Mouse (Mus musculus) lung, embryonic 16.5 days (tissue): ENCODE measurements around the gene Lrrc8b. TPM values are rescaled to one million over a fixed set of nuclear protein-coding genes. Genes with fewer than 3 reads are reported as not detected.
A peak's percentile ranks its signal among the peaks of the same experiment; 100 is the strongest.

ENCODE experiments used
- ATAC-seq: fragments of 200-750 bp; cut with Nextera tagmentation; 2 replicates; pipeline ENCODE4 v1.8.0; 2017; ENCODE audit warnings: low read depth, mild to moderate bottlenecking, moderate library complexity
- H3K27ac ChIP-seq: fragments of 300-500 bp; sonication (generic); 2 replicates; pipeline ENCODE4 v1.5.1; 2014; ENCODE audit warnings: mild to moderate bottlenecking, control low read depth, low read length
- H3K27me3 ChIP-seq: fragments of 300-500 bp; sonication (generic); 2 replicates; pipeline ENCODE4 v1.6.1; 2014; ENCODE audit warnings: low read depth, low read length, mixed read lengths; ENCODE audit not compliant: control insufficient read depth, insufficient read depth
- H3K36me3 ChIP-seq: fragments of 300-500 bp; sonication (generic); 2 replicates; pipeline ENCODE4 v1.6.1; 2014; ENCODE audit warnings: low read length; ENCODE audit not compliant: control insufficient read depth, insufficient read depth
- H3K4me1 ChIP-seq: fragments of 300-500 bp; sonication (generic); replicated peaks from 2 replicates; pipeline ENCODE4 v1.6.1; 2014; ENCODE audit warnings: low read length, mixed read lengths; ENCODE audit not compliant: control insufficient read depth, insufficient read depth
- H3K4me2 ChIP-seq: fragments of 300-500 bp; sonication (generic); 2 replicates; pipeline ENCODE4 v1.6.1; 2014; ENCODE audit warnings: low read depth, low read length, control low read depth
- H3K4me3 ChIP-seq: fragments of 300-500 bp; sonication (generic); 2 replicates; pipeline ENCODE4 v1.5.1; 2014; ENCODE audit warnings: mild to moderate bottlenecking, low read length, control low read depth
- H3K9ac ChIP-seq: fragments of 300-500 bp; sonication (generic); 2 replicates; pipeline ENCODE4 v1.6.1; 2014; ENCODE audit warnings: low read length, control low read depth
- H3K9me3 ChIP-seq: fragments of 300-500 bp; sonication (generic); 2 replicates; pipeline ENCODE4 v1.6.1; 2016; ENCODE audit warnings: low read length; ENCODE audit not compliant: control insufficient read depth
- WGBS: fragments of 180-500 bp; shearing (Covaris S2); extraction: QIAGEN DNeasy Blood & Tissue Kit; methylation state at CpG from one replicate; pipeline ENCODE4 v1.1.7; 2014; 5-methylcytosine and 5-hydroxymethylcytosine counted together
- polyA plus RNA-seq: library from polyadenylated mRNA; unstranded; fragments of >200 nt; fragmentation: Nextera tagmentation; extraction: Ambion mirVana; gene quantifications from 2 replicates; pipeline ENCODE4 v1.2.1, GENCODE M21; 2015

Gene Lrrc8b
- polyA plus RNA-seq, 1 experiment from 2014 or later = 5.6 TPM

DNA sequence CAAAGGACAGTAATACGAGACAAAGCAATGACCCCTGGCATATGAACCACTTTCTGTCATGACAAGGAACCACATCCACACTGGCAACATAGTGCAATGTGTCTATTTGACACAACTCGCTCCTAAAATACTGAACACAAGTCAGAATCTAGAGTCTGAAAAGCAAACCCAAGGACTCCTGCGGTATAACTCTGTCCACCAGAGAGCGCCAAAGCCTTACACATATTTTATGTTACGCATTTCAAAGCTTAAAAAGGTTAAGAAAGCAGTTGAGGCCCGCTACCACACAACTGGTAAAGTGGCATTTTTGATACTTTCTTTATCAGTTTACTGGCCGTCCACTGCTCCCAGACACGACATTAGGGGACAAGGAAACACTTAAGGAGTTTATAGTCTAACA lies 10.6 kb upstream of the Lrrc8b start:
- WGBS = 4% methylated on average over 8 of the region's 8 CpGs
- Histone ChIP-seq H3K36me3 (no peaks in the 10 kb centered on the region), H3K4me3 (no peak overlapping the region), H3K4me2 (no peak overlapping the region), H3K27me3 (no peaks in the 10 kb centered on the region), H3K9me3 (no peaks in the 10 kb centered on the region), H3K27ac (no peak overlapping the region), H3K9ac (no peak overlapping the region), H3K4me1 (no peaks in the 10 kb centered on the region; the same call in 1 of the 2 replicates)
- ATAC-seq = no peak

DNA sequence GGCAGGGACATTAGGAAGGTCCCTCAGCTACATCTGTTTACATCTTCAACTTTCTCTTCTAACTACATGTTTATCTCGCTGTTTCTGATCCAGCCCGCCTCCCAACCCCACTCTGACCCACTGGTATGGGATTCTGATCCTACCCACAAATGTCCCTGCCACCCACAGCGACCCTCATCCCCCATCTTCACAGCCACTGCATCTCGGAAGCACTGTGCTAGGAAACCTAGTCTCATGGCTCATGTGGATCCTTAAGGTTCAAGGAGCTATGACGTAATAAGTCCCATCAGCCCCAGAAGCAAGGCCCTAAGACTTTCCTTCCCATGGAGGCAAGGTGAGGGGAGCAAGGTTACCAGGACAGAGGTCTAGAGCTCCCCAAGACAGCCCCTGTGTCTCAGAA lies 7.9 kb upstream of the Lrrc8b start:
- Histone ChIP-seq H3K4me3 (no peak overlapping the region), H3K27ac (no peak overlapping the region), H3K36me3 (no peaks in the 10 kb centered on the region), H3K9me3 (no peaks in the 10 kb centered on the region), H3K4me2 (no peak overlapping the region), H3K4me1 (no peaks in the 10 kb centered on the region), H3K9ac (no peak overlapping the region), H3K27me3 (no peaks in the 10 kb centered on the region)
- WGBS = 74% methylated on average over 5 of the region's 5 CpGs
- ATAC-seq = no peak

GRCm38 (mm10) chr5:105409092-105409491 lies 6.5 kb upstream of the Lrrc8b start:
- 74% methylated on average over 4 of the region's 4 CpGs for WGBS
- Histone ChIP-seq H3K9me3 (no peaks in the 10 kb centered on the region), H3K4me1 (no peaks in the 10 kb centered on the region), H3K4me3 (no peak overlapping the region), H3K9ac (no peak overlapping the region), H3K4me2 (no peak overlapping the region), H3K27me3 (no peaks in the 10 kb centered on the region), H3K27ac (no peak overlapping the region), H3K36me3 (no peaks in the 10 kb centered on the region)
- ATAC-seq = no peak

GRCm38 (mm10) chr5:105410521-105411293 lies 4.9 kb upstream of the Lrrc8b start:
- Histone ChIP-seq H3K36me3 (no peaks in the 10 kb centered on the region), H3K4me3 (no peak overlapping the region), H3K4me1 (no peaks in the 10 kb centered on the region; the same call in 1 of the 2 replicates), H3K27me3 (no peaks in the 10 kb centered on the region), H3K9ac (no peak overlapping the region), H3K9me3 (no peaks in the 10 kb centered on the region), H3K4me2 (no peak overlapping the region), H3K27ac (no peak overlapping the region)
- WGBS = 49% methylated on average over 6 of the region's 6 CpGs
- no peak for ATAC-seq

GRCm38 (mm10) chr5:105411294-105411570 lies 4.3 kb upstream of the Lrrc8b start:
- no peaks in the 10 kb centered on the region; the same call in 1 of the 2 replicates for H3K4me1 ChIP-seq
- no peaks in the 10 kb centered on the region for H3K9me3 ChIP-seq
- no peaks in the 10 kb centered on the region for H3K36me3 ChIP-seq
- no peak overlapping the region for H3K4me3 ChIP-seq
- H3K27me3 ChIP-seq = no peaks in the 10 kb centered on the region
- no peak for ATAC-seq
- no peak overlapping the region for H3K27ac ChIP-seq
- WGBS = 54% methylated on average over 4 of the region's 4 CpGs
- no peak overlapping the region for H3K9ac ChIP-seq
- H3K4me2 ChIP-seq = no peak overlapping the region

DNA sequence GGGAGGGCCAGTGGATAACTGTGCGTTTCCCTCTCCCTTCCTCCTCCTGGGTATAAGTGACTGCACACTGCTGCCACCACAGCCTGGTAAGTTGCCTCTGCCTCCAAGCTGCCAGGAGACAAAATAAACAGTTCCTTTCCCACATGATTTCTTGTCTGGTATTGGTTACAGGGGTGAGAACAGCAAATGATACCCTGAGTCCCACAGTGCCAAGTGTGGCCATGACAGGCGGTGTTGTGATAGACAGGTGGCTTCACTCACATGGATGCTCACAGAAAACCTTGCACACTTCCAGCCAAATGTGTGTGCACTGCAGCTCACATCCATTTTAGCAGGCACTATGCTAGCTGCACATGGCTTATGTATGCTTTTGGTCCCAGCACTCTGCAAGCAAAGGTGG lies 3.8 kb upstream of the Lrrc8b start:
- Histone ChIP-seq H3K4me2 (no peak overlapping the region), H3K27ac (no peak overlapping the region), H3K27me3 (no peaks in the 10 kb centered on the region), H3K36me3 (no peaks in the 10 kb centered on the region), H3K4me3 (no peak overlapping the region), H3K4me1 (no peaks in the 10 kb centered on the region; the same call in 1 of the 2 replicates), H3K9me3 (no peaks in the 10 kb centered on the region), H3K9ac (no peak overlapping the region)
- ATAC-seq = no peak
- WGBS = 77% methylated on average over 2 of the region's 2 CpGs

- Histone ChIP-seq H3K4me1 (no peaks in the 10 kb centered on the region; the same call in 1 of the 2 replicates), H3K27ac (no peak overlapping the region), H3K36me3 (no peaks in the 10 kb centered on the region), H3K4me3 (no peak overlapping the region), H3K4me2 (no peak overlapping the region), H3K9me3 (no peaks in the 10 kb centered on the region), H3K9ac (no peak overlapping the region), H3K27me3 (no peaks in the 10 kb centered on the region)
- WGBS = 76% methylated on average over 3 of the region's 3 CpGs
- no peak for ATAC-seq
These were observed 2.9 kb upstream of the Lrrc8b start for GRCm38 (mm10) chr5:105412634-105413033.

- Histone ChIP-seq H3K4me1 (no peaks in the 10 kb centered on the region; the same call in 1 of the 2 replicates), H3K4me2 (peak overlapping the region; percentile 98), H3K27ac (no peak overlapping the region), H3K27me3 (no peaks in the 10 kb centered on the region), H3K9ac (peak overlapping the region; percentile 93), H3K9me3 (no peaks in the 10 kb centered on the region), H3K4me3 (peak overlapping the region; percentile 81), H3K36me3 (no peaks in the 10 kb centered on the region)
- 78% methylated on average over 12 of the region's 12 CpGs for WGBS
- no peak for ATAC-seq
These were observed 1.0 kb upstream of the Lrrc8b start for GRCm38 (mm10) chr5:105414341-105415120.

DNA sequence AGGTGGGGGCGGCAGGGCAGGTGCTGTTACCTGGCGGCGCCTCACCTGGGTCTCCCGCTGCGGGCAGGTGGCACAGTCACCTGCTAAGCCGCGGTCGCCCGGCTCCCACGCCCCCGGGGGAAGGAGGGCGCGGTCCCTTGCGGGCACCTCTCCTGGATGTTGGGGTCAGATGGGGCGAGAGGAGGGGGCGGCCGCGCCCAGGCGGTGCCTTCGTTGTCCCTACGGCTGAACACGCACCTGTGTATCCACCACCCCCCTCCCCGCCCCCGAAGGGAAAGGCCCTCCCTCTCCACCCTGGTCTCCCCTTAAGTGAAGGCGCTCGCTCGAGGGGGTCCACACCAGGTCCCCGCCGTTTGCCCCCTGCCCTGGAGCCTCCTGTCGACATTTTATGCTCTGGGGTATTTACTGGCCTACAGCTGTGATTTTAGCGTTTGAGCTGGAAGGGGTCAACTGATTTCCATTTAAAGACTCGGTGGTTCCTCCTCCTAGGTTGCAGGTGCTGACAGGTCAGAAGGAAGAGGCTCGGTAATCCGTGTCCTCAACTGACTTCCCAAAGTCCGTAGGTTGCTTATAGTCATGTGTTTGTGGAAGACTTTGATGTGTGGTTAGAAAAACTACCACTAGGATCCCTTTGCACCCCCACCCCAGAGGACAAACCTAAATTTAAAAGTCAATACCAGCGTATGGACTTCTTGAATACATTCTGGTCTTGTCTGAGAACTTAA lies 538 bp downstream of the Lrrc8b start:
- H3K9me3 ChIP-seq = no peaks in the 10 kb centered on the region
- peak; percentile 44 for ATAC-seq
- H3K4me1 ChIP-seq = no peaks in the 10 kb centered on the region; the same call in 1 of the 2 replicates
- H3K36me3 ChIP-seq = no peaks in the 10 kb centered on the region
- peak overlapping the region; percentile 72 for H3K27ac ChIP-seq
- H3K4me3 ChIP-seq = peak overlapping the region; percentile 81
- no peaks in the 10 kb centered on the region for H3K27me3 ChIP-seq
- WGBS = 4% methylated on average over 24 of the region's 36 CpGs
- peak overlapping the region; percentile 98 for H3K4me2 ChIP-seq
- H3K9ac ChIP-seq = peak overlapping the region; percentile 93
